Mouse (Mus musculus) cerebellum, adult 9-11 months (tissue): ENCODE results near the gene Gabrr3.
A peak's percentile ranks its signal among the peaks of the same experiment; 100 is the strongest.
"Not testable (repeated sequence)": the region's sequence is repeated elsewhere in the genome, so short reads cannot be mapped to it uniquely, and the experiment has no call there.

ENCODE experiments used
- DNase-seq: peaks from one replicate; pipeline ENCODE4 v3.0.0; 2022

The Gabrr3 gene

DNA sequence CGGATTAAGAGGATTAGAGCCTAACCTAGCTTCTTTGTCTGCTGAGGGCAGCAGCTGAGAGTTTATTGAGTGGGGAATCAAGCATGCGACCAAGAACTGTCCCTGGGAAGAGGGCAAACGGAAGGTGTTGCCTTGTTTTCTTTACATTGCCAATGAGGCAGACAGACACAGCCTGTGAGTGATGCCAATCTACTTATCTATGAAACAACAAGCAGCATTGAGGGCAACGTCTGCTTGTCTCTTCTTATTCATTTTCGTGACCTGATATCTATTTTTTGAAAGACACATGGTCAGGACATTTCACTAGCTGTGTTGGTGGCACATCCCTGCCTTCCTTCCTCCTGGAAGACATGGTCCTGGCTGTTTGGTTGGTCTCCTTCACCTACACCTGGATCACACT, at the start of gene Gabrr3:
Gene Gabrr3 (plus strand): TSS at position 301 of the 400 bp plus-strand sequence.
- DNase-seq: no peak

DNA sequence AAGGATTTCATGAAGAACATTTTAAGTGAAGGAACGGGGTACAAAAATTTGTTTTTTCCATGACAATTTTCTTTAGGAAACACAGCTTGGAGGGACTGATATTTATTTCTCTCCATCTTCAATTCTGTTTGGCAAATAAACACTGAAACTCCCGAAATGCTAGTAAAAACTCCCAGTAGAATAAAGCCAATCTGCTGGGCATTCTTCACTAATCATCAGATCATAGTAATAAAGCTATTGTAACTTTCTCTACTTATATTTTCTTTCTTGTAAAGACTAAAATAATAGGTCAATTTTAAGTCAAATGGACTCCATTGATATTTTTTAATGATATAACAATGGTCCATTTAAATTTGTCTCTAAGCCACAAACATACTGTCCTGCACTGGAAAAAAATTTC, 43.2 kb upstream of the Gabrr3 start, which contains the start of gene Olfr209:
Gene Olfr209 (minus strand): TSS at position 101 of the 400 bp plus-strand sequence.
- DNase-seq: no peak

DNA sequence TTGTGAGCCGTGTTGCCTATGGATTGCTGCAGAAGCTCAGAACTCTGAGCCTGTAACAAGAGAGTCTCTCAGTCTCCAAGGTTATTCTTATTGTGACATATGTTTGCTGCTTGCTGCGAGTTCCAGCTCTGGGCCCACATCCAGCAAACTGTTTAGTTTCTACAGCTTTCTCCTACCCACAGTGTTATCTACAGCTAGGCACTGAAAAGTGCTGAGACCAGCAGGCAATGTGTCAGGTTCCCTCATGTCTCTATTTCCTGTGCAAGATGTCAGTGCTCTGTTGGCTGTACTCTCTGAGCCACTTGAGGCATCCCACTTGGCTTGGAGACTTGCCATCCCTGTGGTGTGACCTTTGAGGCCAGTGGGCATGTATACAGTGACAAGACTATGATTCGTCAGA, 13.8 kb upstream of the Gabrr3 start:
- peak; percentile 62 for DNase-seq

DNA sequence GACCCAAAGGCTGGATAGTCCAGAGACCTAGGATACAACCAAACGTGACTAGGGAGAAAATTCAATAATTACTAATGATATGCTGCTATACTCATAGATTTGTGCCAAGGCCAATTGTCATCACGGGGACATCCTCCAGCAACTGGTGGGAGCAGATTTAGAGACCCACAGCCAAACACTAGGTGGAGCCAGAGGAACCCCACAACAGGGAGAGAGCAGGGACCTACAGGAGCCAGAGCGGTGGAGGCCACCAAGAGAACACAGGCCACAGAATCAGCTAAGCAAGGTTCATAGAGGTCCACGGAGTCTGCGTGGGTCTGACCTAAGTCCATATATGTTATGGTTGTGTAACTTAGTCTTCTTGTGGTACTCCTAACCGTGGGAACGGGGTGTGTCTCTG, 6.0 kb upstream of the Gabrr3 start:
- no peak for DNase-seq

DNA sequence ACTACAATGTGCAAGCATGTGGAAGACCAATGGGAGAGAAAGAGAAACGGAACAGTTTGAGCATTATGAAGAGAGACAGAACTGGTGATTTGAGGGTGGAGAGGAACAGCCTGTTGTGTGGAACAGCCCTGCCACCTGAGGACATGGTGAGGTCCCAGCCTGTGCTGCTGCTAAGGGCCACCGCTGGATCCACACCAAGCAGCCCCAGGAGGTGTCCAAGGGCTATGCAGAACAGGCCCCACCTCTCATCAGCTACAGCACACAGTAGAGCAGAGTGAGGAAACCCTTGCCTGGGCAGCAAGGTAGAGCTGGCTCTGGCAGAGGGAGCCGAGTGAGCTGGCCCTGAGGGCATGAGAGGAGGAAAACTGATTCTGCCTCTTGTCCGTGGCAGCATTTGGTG, 5.1 kb upstream of the Gabrr3 start:
- DNase-seq: no peak

DNA sequence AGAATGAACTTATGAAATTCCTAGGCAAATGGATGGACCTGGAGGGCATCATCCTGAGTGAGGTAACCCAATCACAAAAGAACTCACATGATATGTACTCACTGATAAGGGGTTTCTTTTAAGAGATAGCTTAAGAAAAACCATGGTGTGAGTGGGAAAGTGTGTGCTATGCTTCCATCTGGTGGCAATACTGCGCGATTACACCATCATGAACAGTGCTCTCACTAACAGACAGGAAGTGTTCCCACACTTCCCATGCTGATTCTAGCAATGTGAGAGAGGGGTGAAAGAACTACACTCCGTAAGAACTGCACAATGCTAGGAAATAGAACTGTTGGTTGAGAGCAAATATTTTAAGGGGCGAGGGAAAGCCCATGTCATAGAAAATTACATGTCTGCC, 3.4 kb upstream of the Gabrr3 start:
- DNase-seq: no peak

DNA sequence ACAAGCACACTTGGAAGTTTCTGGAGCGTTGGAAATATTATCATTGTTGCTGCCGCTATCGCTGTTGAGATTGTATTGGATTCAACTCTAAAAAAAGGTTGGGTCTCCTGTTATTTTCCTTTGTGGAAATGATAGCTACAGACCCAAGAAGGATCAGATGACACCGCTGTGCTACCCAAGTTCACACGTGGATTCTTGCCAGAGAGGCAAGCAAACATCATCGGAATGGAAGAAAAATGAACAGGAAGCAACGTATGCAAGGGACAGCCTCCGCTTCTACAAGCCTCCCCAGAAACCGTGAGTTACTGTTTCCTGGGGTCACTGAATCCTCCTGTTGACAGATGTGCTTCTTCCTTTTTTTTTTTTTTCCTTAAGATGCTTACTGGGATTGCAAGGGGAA, 2.3 kb upstream of the Gabrr3 start:
- no peak for DNase-seq

DNA sequence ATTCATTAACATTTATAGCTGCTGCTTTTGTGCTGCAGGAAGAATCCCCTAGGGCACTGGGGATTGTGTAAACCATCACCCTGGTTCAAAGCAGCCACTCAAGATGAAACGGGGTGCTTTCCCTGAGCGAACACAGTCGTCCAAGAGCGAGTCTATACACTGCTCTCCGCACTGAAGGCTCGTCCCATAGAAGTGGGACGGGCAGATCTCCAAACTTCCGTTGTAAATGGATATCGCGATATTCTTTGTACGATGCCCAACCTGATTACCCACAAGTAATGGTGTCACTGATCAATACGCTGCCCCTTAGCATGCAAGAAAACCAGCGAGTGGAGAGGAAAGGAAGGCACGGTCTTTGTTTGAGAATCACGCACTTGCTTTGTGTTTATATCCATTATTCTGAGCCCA, 2.2 kb downstream of the Gabrr3 start:
- no peak for DNase-seq

DNA sequence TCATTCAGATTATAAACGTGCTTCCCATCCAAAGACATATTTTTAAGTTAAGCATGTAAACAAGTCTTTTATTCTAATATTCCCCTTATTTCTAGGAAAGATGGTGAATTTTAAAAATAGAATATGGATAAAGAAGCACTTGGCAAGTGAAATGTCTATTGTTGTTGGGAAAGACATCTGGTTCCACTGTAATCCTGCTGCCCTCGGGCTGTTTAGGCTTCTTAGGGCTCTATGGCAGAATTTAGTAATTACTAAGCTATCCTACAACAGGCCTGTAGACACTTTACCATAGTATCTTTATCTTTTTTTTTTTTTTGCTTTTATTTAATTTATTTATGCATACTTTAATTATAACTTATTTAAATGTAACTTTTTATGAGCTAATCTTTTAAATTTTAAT, 2.7 kb downstream of the Gabrr3 start:
- DNase-seq: no peak

DNA sequence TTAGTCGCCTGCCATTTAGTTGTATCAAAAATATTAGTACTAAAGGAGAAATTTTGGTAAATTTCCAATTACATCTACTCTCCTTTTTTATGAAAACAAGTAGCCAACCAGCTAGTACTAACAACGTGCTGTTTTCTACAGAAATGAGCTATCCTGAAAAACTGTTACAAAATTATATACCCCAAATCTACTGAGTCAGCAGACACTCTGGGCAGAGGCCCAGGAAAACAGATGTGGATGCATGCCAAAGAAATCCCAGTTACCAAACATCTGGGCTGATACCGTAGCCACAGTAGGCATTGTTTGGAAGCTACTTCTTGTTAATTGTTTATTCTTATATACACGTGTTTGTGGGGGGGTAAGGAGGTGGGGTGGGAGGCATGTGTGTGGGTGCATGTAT, 6.3 kb downstream of the Gabrr3 start:
- DNase-seq: no peak

DNA sequence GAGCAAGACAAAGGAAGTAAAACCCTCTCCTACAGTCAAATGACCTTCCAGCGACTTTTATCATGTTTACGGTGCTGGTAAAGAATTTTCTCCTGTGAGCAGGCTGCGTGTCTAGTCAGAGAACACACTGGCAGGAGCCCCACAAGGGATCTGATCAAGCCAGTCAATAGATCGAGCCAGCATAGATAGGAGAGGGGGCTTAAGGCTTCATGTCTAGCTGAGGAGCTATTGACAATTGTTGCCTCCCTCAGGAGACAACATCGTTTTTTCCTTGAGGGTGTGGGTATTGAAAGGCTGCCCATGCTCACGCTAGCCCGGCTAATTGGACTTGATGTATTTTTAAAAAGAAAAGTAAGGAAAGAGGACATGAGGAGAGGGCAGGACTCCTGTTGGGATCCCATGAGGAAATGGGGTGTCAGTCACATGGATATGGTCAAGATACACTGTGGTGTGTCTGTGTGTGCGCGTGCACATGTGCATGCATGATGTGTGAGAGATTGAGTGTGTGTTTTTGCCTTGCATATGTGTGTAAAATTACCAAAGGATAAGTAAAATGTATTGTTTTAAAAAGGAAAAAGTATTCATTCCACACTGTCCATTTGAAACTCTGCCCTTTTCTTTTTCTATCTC, 13.2 kb downstream of the Gabrr3 start:
- DNase-seq: no peak

DNA sequence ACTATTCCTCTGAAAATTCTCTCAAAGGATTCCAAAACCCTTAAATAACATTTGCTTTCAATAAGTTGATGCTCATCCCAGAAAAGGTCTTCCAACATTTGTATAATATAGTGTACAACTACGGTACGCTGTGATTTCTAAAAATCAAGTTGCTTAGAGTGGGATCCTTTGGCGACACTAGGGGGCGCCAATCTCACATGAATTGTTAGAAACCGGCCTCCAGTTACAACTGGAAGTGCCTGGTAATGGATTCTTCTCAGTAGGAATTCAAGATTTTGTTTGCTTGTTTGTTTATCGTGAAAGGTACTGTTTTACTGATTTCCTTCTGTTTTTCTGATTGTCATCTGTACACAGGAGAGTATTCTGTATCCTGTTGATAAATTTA, 13.7 kb downstream of the Gabrr3 start:
- peak; percentile 25 for DNase-seq

DNA sequence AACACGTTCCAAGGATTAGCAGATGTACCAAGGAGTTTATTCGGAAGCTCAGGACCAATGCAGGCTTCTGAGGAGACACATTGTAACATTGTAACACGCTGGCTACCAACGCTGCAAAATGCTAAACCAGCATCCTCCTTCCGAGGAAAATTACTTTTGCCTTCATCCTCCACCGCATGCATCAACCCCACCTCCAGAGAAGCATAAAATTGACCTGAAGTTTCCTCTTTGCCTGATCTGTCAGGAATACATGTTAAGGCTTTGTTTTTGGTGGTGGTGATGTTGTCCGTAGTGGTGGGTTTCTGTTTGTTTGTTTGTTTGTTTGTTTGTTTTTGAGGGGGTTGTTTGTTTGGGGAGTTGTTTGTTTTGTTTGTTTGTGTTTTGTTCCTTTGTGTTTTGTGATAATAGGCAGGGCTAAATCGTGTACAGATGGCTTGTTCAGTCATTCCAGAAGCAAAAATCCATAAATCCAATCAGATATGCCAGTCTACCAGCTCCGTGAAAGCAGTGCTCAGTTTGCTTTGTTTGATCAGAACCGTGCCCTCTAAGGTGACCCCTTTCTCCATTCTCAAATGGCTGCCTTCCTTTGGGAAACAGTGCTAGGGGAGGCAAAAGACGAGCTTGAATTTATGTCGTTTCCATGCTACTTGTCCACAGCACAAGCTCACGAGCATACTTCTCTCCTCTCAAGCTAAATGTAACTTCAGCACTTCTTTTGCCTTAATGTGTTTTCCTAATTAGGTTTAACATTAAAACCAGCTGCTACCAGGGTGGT, 14.6 kb downstream of the Gabrr3 start:
- no peak for DNase-seq

DNA sequence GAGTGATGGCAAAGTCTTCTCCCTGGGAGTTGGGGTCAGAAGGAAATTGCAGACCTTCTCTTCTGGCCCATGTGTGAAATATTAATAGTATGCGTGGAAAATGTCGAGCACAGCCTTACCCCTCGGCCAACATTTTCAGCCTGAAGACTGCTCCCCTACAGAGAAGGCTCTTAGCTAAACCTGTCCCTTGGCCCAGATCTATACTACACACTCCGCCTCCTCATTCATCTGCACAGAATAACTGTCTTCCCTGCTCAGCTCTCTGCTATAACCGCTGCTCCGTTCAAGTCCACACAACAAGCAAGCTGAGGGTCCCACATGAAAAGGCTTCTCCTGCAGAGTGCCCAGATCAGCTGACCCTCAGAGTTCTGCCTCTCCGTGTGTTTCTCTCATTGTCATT, 20.8 kb downstream of the Gabrr3 start:
- DNase-seq: no peak

DNA sequence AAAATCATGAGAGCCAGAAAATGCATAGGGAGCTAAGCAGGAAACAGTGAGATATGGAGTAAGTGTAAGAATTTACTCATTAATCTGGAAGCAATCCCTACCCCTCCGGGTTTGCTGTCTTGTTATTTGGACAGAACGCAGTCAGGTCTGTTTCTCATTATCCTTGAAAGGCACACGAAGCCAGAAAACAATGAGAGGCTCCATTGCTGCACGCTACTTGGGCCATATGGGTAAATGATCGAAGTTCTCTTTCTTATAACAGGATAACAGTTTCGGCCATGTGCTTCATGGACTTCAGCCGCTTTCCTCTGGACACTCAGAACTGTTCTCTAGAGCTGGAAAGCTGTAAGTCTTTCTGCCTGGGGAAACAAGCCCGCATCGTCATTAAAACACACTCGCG, 26.0 kb downstream of the Gabrr3 start:
- DNase-seq: no peak

DNA sequence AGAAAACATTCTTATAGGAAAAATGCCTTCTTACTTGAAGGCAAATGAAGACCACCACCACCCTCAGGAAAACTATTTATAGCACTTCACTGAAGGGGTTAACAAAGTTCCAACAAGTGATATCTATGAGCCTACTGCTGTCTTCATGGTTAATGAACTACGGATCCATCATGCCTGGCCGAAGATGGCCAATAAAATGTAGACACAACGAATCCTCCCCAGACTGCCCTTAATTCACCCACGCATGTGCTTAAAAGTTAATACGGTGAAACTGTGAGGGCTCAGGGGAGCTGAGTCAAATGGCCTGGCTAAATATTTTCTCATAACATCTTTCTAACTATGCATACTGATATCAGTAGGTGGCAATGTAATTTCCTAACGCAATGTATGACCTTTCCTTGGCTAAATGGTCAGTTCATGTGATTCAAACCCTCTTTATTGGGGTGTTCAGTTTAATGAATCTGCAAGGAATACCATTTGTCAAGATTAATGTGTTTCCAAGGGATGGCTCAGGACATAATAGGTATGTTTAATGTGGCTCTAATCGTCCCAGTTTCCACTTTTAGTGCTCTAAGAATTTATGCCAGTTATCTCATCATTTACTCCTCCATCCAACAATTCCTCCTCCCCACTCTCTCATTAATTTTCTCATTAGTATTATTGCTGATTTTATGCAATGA, 37.9 kb downstream of the Gabrr3 start:
- no peak for DNase-seq

DNA sequence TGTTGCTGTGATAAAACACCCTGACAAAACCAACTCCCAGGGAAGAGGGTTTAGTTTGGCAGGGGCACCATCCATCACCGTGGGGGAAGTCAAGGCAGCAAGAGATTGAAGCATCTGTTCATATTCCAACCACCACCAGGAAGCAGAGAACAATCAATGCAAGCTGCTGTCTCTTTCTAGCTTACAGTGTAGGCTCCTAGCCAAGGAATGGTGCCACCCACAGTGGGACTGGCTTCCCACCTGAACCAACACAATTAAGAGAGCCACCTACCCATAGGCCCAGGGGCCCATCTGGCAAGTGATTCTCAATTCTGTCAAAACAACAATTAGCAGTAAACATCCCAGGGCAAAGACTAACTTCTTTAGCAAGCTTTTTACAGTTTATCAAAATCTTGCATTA, 41.0 kb downstream of the Gabrr3 start:
- DNase-seq: no peak

DNA sequence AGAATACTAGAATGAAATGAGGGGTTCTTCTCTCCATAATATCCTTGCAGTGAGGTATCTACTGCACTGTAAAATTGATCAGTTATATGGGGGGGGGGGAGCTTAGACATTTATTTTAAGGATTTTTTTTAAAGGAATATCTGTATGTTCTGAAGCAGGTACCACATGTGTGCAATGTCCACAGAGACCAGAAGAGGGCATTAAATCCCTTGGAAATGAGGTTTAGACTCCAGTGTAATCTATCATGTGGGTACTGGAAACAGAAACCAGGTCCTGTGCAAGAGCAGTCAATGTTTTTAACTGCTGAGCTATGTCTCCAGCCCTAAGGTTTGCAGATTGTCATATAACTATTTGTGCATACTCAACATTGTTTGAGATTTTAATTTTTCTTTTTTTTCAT, 42.0 kb downstream of the Gabrr3 start:
- no peak for DNase-seq

DNA sequence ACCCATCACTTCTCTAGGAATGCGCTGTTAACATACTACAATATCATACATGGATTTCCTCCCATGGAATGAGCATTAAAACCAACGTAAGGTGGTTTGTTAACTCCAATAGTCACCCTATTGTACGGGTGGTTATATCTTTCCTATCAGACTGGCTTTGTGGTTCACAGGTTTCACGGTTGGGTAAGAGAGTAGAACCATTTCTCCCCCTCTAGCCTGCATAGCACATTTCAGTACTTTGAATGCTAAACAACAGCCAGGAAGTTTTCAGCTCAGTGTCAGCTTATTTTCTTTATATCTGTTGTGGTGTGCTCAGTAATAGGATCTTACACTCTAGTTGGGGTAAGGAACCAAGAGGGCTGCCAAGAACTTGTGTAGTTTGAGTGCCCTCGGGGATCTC, 44.7 kb downstream of the Gabrr3 start:
- DNase-seq: no peak

DNA sequence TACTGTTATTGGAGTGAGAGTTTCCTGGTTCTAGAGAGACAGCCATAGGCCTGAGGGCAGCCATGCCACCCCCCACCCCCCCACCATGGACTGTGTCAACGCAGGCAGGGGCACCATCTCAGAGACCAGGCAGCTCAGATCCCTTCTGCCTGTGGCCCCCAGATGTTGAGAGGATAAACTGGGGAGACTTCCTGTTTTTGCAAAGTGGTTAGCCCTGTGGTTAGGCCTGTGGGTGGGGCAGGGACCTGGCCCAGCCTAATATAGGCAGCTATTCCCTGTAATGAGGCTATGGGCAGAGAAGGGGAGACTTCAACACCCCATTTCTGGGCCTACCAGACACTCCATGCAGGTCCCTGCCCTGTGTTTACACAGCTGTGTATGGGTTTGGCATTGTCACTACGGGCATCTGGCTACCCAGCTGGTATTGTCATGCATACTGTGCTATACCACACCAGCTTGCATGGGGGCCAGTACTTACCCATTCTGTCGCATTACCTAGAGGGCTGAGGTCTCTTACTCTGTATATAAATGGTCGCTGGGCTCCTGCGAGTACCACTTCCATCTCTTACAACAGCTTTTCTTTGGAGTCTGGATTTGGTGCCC, 52.2 kb downstream of the Gabrr3 start:
- DNase-seq: not testable (repeated sequence)

DNA sequence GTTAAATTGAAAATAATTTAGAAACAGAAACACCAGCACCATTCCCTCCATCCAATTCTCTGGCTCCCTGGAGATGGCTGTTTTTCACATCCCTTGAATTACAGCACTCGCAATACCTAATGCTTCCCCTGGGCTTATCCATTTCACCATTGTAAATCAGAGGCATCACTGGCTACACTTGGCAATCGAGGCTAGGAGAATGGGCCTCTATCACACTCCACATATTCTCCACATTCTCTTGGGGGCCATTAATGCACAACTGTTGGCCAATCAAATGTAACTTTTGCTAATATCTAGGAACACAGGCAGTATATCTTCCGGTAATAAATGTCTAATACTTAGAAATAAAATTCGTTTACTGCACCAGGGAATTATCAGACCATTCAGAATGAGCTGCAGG, 56.4 kb downstream of the Gabrr3 start:
- DNase-seq: no peak

DNA sequence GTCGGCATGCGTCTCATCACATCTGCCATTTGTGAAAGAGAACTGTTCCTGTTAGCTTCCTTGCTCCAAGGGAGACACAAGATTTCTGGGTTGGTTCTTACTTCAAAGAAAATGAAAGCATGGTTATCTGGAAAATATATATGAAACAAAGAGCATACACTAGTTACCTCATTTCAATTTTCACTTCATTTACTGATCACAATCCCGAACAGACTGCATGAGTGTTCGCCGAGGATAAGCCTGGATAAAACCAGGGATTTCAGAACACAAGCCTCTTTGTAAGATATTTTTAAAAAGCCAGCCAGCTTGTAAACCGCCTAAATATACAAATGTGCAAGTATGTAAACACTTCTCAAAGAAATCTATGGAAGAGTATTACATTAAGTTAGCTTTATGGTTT, 56.8 kb downstream of the Gabrr3 start:
- DNase-seq: no peak

DNA sequence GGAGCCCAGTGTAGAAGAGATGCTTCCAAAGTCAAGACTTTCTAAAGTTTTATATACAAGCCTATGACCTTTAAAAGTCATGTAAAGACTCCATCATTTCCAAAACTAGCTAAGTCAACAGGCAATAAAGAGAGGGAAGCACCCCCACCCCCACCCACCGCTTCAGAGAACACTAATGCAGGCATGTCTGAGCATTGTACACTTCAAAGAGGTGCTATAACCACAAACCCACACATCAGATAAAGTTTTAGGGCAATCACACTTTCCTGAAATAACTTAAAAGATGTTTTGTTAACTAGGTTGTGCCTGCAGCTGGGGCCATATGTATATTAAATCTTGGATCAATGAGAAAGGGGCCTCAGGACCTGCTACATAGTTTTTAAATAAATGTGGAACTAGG, 62.7 kb downstream of the Gabrr3 start:
- no peak for DNase-seq
